ENCODE assay signal across 33 mouse cellular contexts in the genomic region with DNA sequence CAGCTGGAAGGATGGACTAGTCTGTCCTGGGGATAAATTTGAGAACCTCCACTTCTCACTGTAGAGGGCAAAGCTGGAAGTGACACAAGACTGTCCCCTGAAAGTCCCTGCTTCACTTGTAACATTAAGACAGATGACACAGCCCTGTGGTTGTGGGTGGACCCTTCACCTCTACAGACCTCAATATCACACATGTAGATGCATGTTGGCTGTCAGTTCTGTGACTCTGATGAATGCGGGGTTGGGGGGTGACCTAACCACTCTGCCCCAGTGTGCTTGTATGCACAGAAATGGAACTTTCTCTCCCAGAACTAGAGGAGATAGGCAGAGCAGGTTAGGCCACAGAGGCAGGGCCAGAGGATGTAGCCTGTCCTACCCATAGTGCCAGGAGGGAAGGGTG. TPM values are rescaled to one million over a fixed set of nuclear protein-coding genes. Genes with fewer than 3 reads are reported as not detected.
A peak's percentile ranks its signal among the peaks of the same experiment; 100 is the strongest.
DNase-seq lines count a peak whose midpoint lies in the region; ATAC-seq and TF ChIP-seq lines count a peak whose summit lies in the region.
"Had no signal": no experiment of that assay in that cellular context is flagged by ENCODE, and none has a peak within 500 bp of the region (broad histone marks: within the 10 kb centered on the region; RNA-seq: fewer than 3 reads in every experiment).

No protein-coding gene starts in this region.

- TF ChIP-seq POLR2A in bone marrow macrophage, adult 2 months (IDR thresholded peaks at IDR 0.05; ENCODE audit: borderline replicate concordance, low read depth, low read length), result no peak
- no peak for TF ChIP-seq POLR2A in kidney, adult 2 months (IDR thresholded peaks at IDR 0.05; ENCODE audit: low read depth, low read length)

- 82% methylated on average over 1 of the region's 1 CpGs for WGBS in liver, embryonic 12.5 days (ENCODE audit: insufficient replicate concordance)
- WGBS in liver, postnatal 0 days (ENCODE audit: insufficient replicate concordance), result 83% methylated on average over 1 of the region's 1 CpGs
- WGBS in stomach, postnatal 0 days, result 82% methylated on average over 1 of the region's 1 CpGs
- 90% methylated on average over 1 of the region's 1 CpGs for WGBS in kidney, adult 2 months

- TF ChIP-seq EP300 in liver, postnatal 0 days (IDR thresholded peaks at IDR 0.05; ENCODE audit: low read depth), result no peak
- no peak for TF ChIP-seq EP300 in stomach, postnatal 0 days (optimal IDR thresholded peaks at IDR 0.05)

- no peak for TF ChIP-seq CTCF in bone marrow macrophage, adult 2 months (IDR thresholded peaks at IDR 0.05; ENCODE audit: low read depth, low read length)
- no peak for TF ChIP-seq CTCF in liver, postnatal 0 days (IDR thresholded peaks at IDR 0.05; ENCODE audit: low read depth)
- TF ChIP-seq CTCF in stomach, postnatal 0 days (IDR thresholded peaks at IDR 0.05; ENCODE audit: low read depth), result no peak
- TF ChIP-seq CTCF in kidney, adult 2 months (conservative IDR thresholded peaks at IDR 0.05; ENCODE audit: insufficient read depth, insufficient read length, low read depth, low read length), result no peak

- no peak for DNase-seq in liver
- DNase-seq in liver, postnatal 0 days, result no peak
- no peak for DNase-seq in stomach, postnatal 0 days (ENCODE audit: low spot score)
- no peak for DNase-seq in layer of hippocampus, adult 8-10 months (ENCODE audit: low spot score in 2 of 2)
- DNase-seq in kidney, adult 2 months, result no peak
- DNase-seq: adrenal gland, postnatal 25 days; B cell, adult 2 months; cerebellum, adult 8-10 months; cerebellum, postnatal 25 days; gastrocnemius, postnatal 14 days; heart, postnatal 10 days; kidney, adult 11 months; kidney, postnatal 36 days; layer of hippocampus, adult 9-11 months; lung, postnatal 36 days; right cerebral cortex, adult 18-20 months; right cerebral cortex, postnatal 4 days had no signal

- peaks cover 85% of the 10 kb centered on the region for H3K4me1 ChIP-seq in liver, embryonic 12.5 days
- H3K4me1 ChIP-seq in bone marrow macrophage, adult 2 months (ENCODE audit: control insufficient read depth, insufficient read depth, low read length), result peaks cover 87% of the 10 kb centered on the region
- H3K4me1 ChIP-seq in liver, postnatal 0 days (ENCODE audit: insufficient read depth), result peaks cover 62% of the 10 kb centered on the region
- no peaks in the 10 kb centered on the region for H3K4me1 ChIP-seq in stomach, postnatal 0 days (replicated peaks; ENCODE audit: control insufficient read depth, insufficient read depth)
- peaks cover 10% of the 10 kb centered on the region for H3K4me1 ChIP-seq in kidney, adult 2 months (ENCODE audit: control insufficient read depth, insufficient read depth, low read length)
- H3K4me1 ChIP-seq: embryonic facial prominence, embryonic 15.5 days; midbrain, embryonic 15.5 days; neural tube, embryonic 12.5 days had no signal

- H3K27ac ChIP-seq in liver, embryonic 12.5 days, result peak overlapping the region; percentile 88
- H3K27ac ChIP-seq in bone marrow macrophage, adult 2 months (ENCODE audit: insufficient read depth, low read depth, low read length), result peak overlapping the region; percentile 98
- H3K27ac ChIP-seq in liver, postnatal 0 days (ENCODE audit: low read depth), result peak overlapping the region; percentile 78
- peak overlapping the region; percentile 18; the same call in 1 of the 2 replicates for H3K27ac ChIP-seq in stomach, postnatal 0 days (replicated peaks)
- H3K27ac ChIP-seq in kidney, adult 2 months (ENCODE audit: insufficient read depth, low read depth, low read length), result no peak overlapping the region
- H3K27ac ChIP-seq: embryonic facial prominence, embryonic 10.5 days; embryonic facial prominence, embryonic 15.5 days; forebrain, embryonic 13.5 days; heart, embryonic 13.5 days; hindbrain, embryonic 14.5 days; limb, embryonic 12.5 days; midbrain, embryonic 10.5 days; midbrain, embryonic 15.5 days; neural tube, embryonic 12.5 days had no signal

- no peaks in the 10 kb centered on the region for H3K9me3 ChIP-seq in liver, embryonic 12.5 days (replicated peaks)
- H3K9me3 ChIP-seq in liver, postnatal 0 days (ENCODE audit: low read length), result no peaks in the 10 kb centered on the region
- H3K9me3 ChIP-seq in stomach, postnatal 0 days (ENCODE audit: control insufficient read depth, low read length), result no peaks in the 10 kb centered on the region
- H3K9me3 ChIP-seq: embryonic facial prominence, embryonic 10.5 days; embryonic facial prominence, embryonic 15.5 days; forebrain, embryonic 13.5 days; heart, embryonic 13.5 days; limb, embryonic 12.5 days; midbrain, embryonic 10.5 days; midbrain, embryonic 15.5 days; neural tube, embryonic 12.5 days had no signal

- H3K36me3 ChIP-seq in liver, embryonic 12.5 days, result no peaks in the 10 kb centered on the region
- H3K36me3 ChIP-seq in liver, postnatal 0 days (replicated peaks; ENCODE audit: insufficient read depth, low read length), result no peaks in the 10 kb centered on the region
- no peaks in the 10 kb centered on the region for H3K36me3 ChIP-seq in stomach, postnatal 0 days (ENCODE audit: control insufficient read depth, insufficient read depth, low read length)
- H3K36me3 ChIP-seq in kidney, adult 2 months (ENCODE audit: control insufficient read depth, insufficient read depth, low read length), result no peaks in the 10 kb centered on the region
- H3K36me3 ChIP-seq: embryonic facial prominence, embryonic 10.5 days; embryonic facial prominence, embryonic 15.5 days; heart, embryonic 13.5 days; limb, embryonic 12.5 days; midbrain, embryonic 10.5 days; midbrain, embryonic 15.5 days; neural tube, embryonic 12.5 days had no signal

- no peak overlapping the region for H3K9ac ChIP-seq in liver, embryonic 12.5 days
- H3K9ac ChIP-seq in liver, postnatal 0 days (replicated peaks), result no peak overlapping the region
- no peak overlapping the region for H3K9ac ChIP-seq in stomach, postnatal 0 days (ENCODE audit: low read length)
- H3K9ac ChIP-seq: embryonic facial prominence, embryonic 15.5 days; forebrain, embryonic 13.5 days; heart, embryonic 13.5 days; hindbrain, embryonic 14.5 days; limb, embryonic 12.5 days; liver, embryonic 14.5 days; midbrain, embryonic 15.5 days; neural tube, embryonic 12.5 days had no signal

- no peak overlapping the region for H3K4me2 ChIP-seq in liver, embryonic 12.5 days
- no peak overlapping the region for H3K4me2 ChIP-seq in liver, postnatal 0 days (ENCODE audit: low read depth, low read length)
- no peak overlapping the region for H3K4me2 ChIP-seq in stomach, postnatal 0 days (replicated peaks; ENCODE audit: low read depth)
- H3K4me2 ChIP-seq: embryonic facial prominence, embryonic 15.5 days; forebrain, embryonic 13.5 days; heart, embryonic 13.5 days; hindbrain, embryonic 14.5 days; limb, embryonic 12.5 days; midbrain, embryonic 15.5 days; neural tube, embryonic 12.5 days had no signal

- ATAC-seq in liver, embryonic 12.5 days, result no peak
- no peak for ATAC-seq in liver, postnatal 0 days
- no peak for ATAC-seq in stomach, postnatal 0 days (ENCODE audit: low FRiP score, low TSS enrichment)
- ATAC-seq: forebrain, embryonic 13.5 days; midbrain, embryonic 15.5 days had no signal

- H3K4me3 ChIP-seq in liver, embryonic 12.5 days, result no peak overlapping the region
- H3K4me3 ChIP-seq in bone marrow macrophage, adult 2 months (ENCODE audit: insufficient read depth, low read length), result no peak overlapping the region
- no peak overlapping the region for H3K4me3 ChIP-seq in liver, postnatal 0 days (ENCODE audit: low read depth, low read length)
- no peak overlapping the region for H3K4me3 ChIP-seq in stomach, postnatal 0 days (ENCODE audit: low read depth, low read length)
- H3K4me3 ChIP-seq in kidney, adult 2 months (ENCODE audit: insufficient read depth, low read depth, low read length), result no peak overlapping the region
- H3K4me3 ChIP-seq: embryonic facial prominence, embryonic 10.5 days; embryonic facial prominence, embryonic 15.5 days; forebrain, embryonic 13.5 days; heart, embryonic 13.5 days; limb, embryonic 12.5 days; midbrain, embryonic 10.5 days; midbrain, embryonic 15.5 days; neural tube, embryonic 12.5 days had no signal

- H3K27me3 ChIP-seq in liver, embryonic 12.5 days (replicated peaks), result no peaks in the 10 kb centered on the region
- H3K27me3 ChIP-seq in liver, postnatal 0 days (ENCODE audit: insufficient read depth, low read length), result no peaks in the 10 kb centered on the region
- H3K27me3 ChIP-seq in stomach, postnatal 0 days (ENCODE audit: control insufficient read depth, insufficient read depth, low read length), result no peaks in the 10 kb centered on the region
- no peaks in the 10 kb centered on the region for H3K27me3 ChIP-seq in kidney, adult 2 months (replicated peaks; ENCODE audit: control insufficient read depth, insufficient read depth, low read length)
- H3K27me3 ChIP-seq: embryonic facial prominence, embryonic 15.5 days; forebrain, embryonic 13.5 days; heart, embryonic 13.5 days; limb, embryonic 12.5 days; midbrain, embryonic 15.5 days; neural tube, embryonic 12.5 days had no signal

RNA-seq across cellular contexts. Expression of gene Ctsd, which starts 8.8 kb away (rescaled TPM):
- polyA plus RNA-seq in liver, embryonic 12.5 days (2016; fragmentation: Nextera tagmentation; extraction: Ambion mirVana), result 289 and 295 TPM in 2 replicates
- 2,800 and 3,060 TPM in 2 replicates for polyA plus RNA-seq in bone marrow macrophage, adult 2 months (2012; ENCODE audit: insufficient read depth, insufficient read length, missing spikeins)
- polyA plus RNA-seq in liver, postnatal 0 days (2015; fragmentation: Nextera tagmentation; extraction: Ambion mirVana), result 311 and 324 TPM in 2 replicates
- 798 and 841 TPM in 2 replicates for polyA plus RNA-seq in stomach, postnatal 0 days (2015; fragmentation: Nextera tagmentation; extraction: Ambion mirVana)
- 1,000 to 10,000 TPM in 2 of 4 experiments, 100 to 1,000 TPM in 2; 302 to 1,974 (median 897) TPM for total RNA-seq in layer of hippocampus, adult 8-10 months (2022)
- 830 and 897 TPM in 2 replicates for polyA plus RNA-seq in kidney, adult 2 months (2012; rRNA removed)

RNA-seq across cellular contexts. Expression of gene Gm49369, which starts 14.1 kb away (rescaled TPM):
- 1.4 TPM in 1 of 2 replicates, not detected in the other for polyA plus RNA-seq in liver, embryonic 12.5 days (2016; fragmentation: Nextera tagmentation; extraction: Ambion mirVana)
- polyA plus RNA-seq in bone marrow macrophage, adult 2 months (2012; ENCODE audit: insufficient read depth, insufficient read length, missing spikeins), result 1.1 TPM in 1 of 2 replicates, not detected in the other
- not detected in 2 replicates for polyA plus RNA-seq in liver, postnatal 0 days (2015; fragmentation: Nextera tagmentation; extraction: Ambion mirVana)
- polyA plus RNA-seq in stomach, postnatal 0 days (2015; fragmentation: Nextera tagmentation; extraction: Ambion mirVana), result 0.80 and 0.81 TPM in 2 replicates
- total RNA-seq in layer of hippocampus, adult 8-10 months (2022), result 10 to 100 TPM in 2 of 4 experiments, 1 to 10 TPM in 2; 2.0 to 27.5 (median 16.4) TPM
- 0.36 TPM in 1 of 2 replicates, not detected in the other for polyA plus RNA-seq in kidney, adult 2 months (2012; rRNA removed)
- polyA plus RNA-seq: embryonic facial prominence, embryonic 10.5 days; embryonic facial prominence, embryonic 15.5 days; forebrain, embryonic 13.5 days; heart, embryonic 13.5 days; hindbrain, embryonic 14.5 days; midbrain, embryonic 10.5 days; spleen, adult 2 months; testis, adult 2 months had no signal

RNA-seq across cellular contexts. Expression of gene Ifitm10, which starts 23.1 kb away (rescaled TPM):
- polyA plus RNA-seq in liver, embryonic 12.5 days (2016; fragmentation: Nextera tagmentation; extraction: Ambion mirVana), result 1.5 and 2.5 TPM in 2 replicates
- polyA plus RNA-seq in bone marrow macrophage, adult 2 months (2012; ENCODE audit: insufficient read depth, insufficient read length, missing spikeins), result 0.59 TPM in 1 of 2 replicates, not detected in the other
- polyA plus RNA-seq in liver, postnatal 0 days (2015; fragmentation: Nextera tagmentation; extraction: Ambion mirVana), result 2.1 and 2.2 TPM in 2 replicates
- polyA plus RNA-seq in stomach, postnatal 0 days (2015; fragmentation: Nextera tagmentation; extraction: Ambion mirVana), result 9.9 and 12.0 TPM in 2 replicates
- total RNA-seq in layer of hippocampus, adult 8-10 months (2022), result 10 to 100 TPM; 33.3 to 40.3 (median 35.8) TPM
- 3.1 and 4.1 TPM in 2 replicates for polyA plus RNA-seq in kidney, adult 2 months (2012; rRNA removed)
- total RNA-seq: hematopoietic stem cell, adult 5-6 weeks had no signal
- polyA plus RNA-seq: testis, adult 2 months had no signal

RNA-seq across cellular contexts. Expression of gene Syt8, which starts 38.0 kb away (rescaled TPM):
- polyA plus RNA-seq in liver, embryonic 12.5 days (2016; fragmentation: Nextera tagmentation; extraction: Ambion mirVana), result not detected in 2 replicates
- polyA plus RNA-seq in bone marrow macrophage, adult 2 months (2012; ENCODE audit: insufficient read depth, insufficient read length, missing spikeins), result 5.6 TPM in 2 replicates
- not detected in 2 replicates for polyA plus RNA-seq in liver, postnatal 0 days (2015; fragmentation: Nextera tagmentation; extraction: Ambion mirVana)
- 70.7 and 78.9 TPM in 2 replicates for polyA plus RNA-seq in stomach, postnatal 0 days (2015; fragmentation: Nextera tagmentation; extraction: Ambion mirVana)
- total RNA-seq in layer of hippocampus, adult 8-10 months (2022), result 1 to 10 TPM in 2 of 4 experiments, under 1 TPM in 1, not detected in 1; 0.29 to 2.3 (median 1.9) TPM
- 1.8 and 3.3 TPM in 2 replicates for polyA plus RNA-seq in kidney, adult 2 months (2012; rRNA removed)
- total RNA-seq: adrenal gland, adult 18-20 months; adrenal gland, postnatal 25 days; gastrocnemius, postnatal 14 days; heart, postnatal 10 days; hematopoietic stem cell, adult 5-6 weeks had no signal
- polyA plus RNA-seq: embryonic facial prominence, embryonic 10.5 days; forebrain, embryonic 13.5 days; hindbrain, embryonic 14.5 days; midbrain, embryonic 10.5 days; midbrain, embryonic 15.5 days had no signal

RNA-seq across cellular contexts. Expression of gene Tnni2, which starts 45.0 kb away (rescaled TPM):
- polyA plus RNA-seq in liver, embryonic 12.5 days (2016; fragmentation: Nextera tagmentation; extraction: Ambion mirVana), result 1.8 and 2.4 TPM in 2 replicates
- polyA plus RNA-seq in bone marrow macrophage, adult 2 months (2012; ENCODE audit: insufficient read depth, insufficient read length, missing spikeins), result 10.2 and 13.8 TPM in 2 replicates
- polyA plus RNA-seq in liver, postnatal 0 days (2015; fragmentation: Nextera tagmentation; extraction: Ambion mirVana), result 6.9 and 72.7 TPM in 2 replicates
- polyA plus RNA-seq in stomach, postnatal 0 days (2015; fragmentation: Nextera tagmentation; extraction: Ambion mirVana), result 19.1 and 19.6 TPM in 2 replicates
- total RNA-seq in layer of hippocampus, adult 8-10 months (2022), result 1 to 10 TPM; 1.2 to 4.9 (median 2.7) TPM
- 0.54 and 103 TPM in 2 replicates for polyA plus RNA-seq in kidney, adult 2 months (2012; rRNA removed)
- total RNA-seq: adrenal gland, postnatal 25 days had no signal
- polyA plus RNA-seq: testis, adult 2 months had no signal
